Mouse (Mus musculus): Measurements from ENCODE around the gene Lsm14a. TPM values are rescaled to one million over a fixed set of nuclear protein-coding genes. Genes with fewer than 3 reads are reported as not detected.

The Lsm14a gene
- polyA plus RNA-seq (2012; rRNA removed) = 40.0 and 48.1 TPM in 2 replicates

GRCm38 (mm10) chr7:34393215-34393614, at the start of gene Lsm14a:
Gene Lsm14a (minus strand): TSS chr7:34393315.

GRCm38 (mm10) chr7:34313443-34313875, 79.7 kb downstream of the Lsm14a start, which contains the start of gene 4931406P16Rik:
Gene 4931406P16Rik (minus strand): TSS chr7:34313551.

Other genes starting within 250 kb of the Lsm14a start
- gene Uba2, start 223.7 kb downstream of the Lsm14a start, polyA plus RNA-seq (2012; rRNA removed) = 60.6 and 74.1 TPM in 2 replicates
- 14.3 and 15.8 TPM in 2 replicates for gene Pdcd2l, start 196.7 kb downstream of the Lsm14a start, polyA plus RNA-seq (2012; rRNA removed)
- gene Gpi1, start 163.0 kb downstream of the Lsm14a start, polyA plus RNA-seq (2012; rRNA removed) = 71.5 and 87.5 TPM in 2 replicates
- not detected in 2 replicates for gene Gm6096, start 142.3 kb downstream of the Lsm14a start, polyA plus RNA-seq (2012; rRNA removed)
- gene 4931406P16Rik, start 79.8 kb downstream of the Lsm14a start, polyA plus RNA-seq (2012; rRNA removed) = 9.1 and 11.4 TPM in 2 replicates

Data from liver, embryonic 14 days (tissue).